Mouse (Mus musculus) adrenal gland, adult 10 weeks (tissue): ENCODE results near the gene Kl. TPM values are rescaled to one million over a fixed set of nuclear protein-coding genes. Genes with fewer than 3 reads are reported as not detected.

Experiments used
- polyA plus RNA-seq: library from polyadenylated mRNA; stranded (reverse); fragments of 350-450 nt; fragmentation: Illumina TruSeq; extraction: RNeasy Lipid Tissue Mini Kit (QIAGEN cat#74804); gene quantifications from one replicate; pipeline ENCODE4 v1.2.3, GENCODE M21; 2014; ENCODE audit warnings: low read depth, low replicate concordance

Gene Kl
- polyA plus RNA-seq, result 0.12 TPM

GRCm38 (mm10) chr5:150952328-150952668, at the start of gene Kl:
TSS of gene Kl (plus strand) at chr5:150952607.

